Mouse (Mus musculus) Patski (cell line): ENCODE data around the gene Col27a1. TPM values are rescaled to one million over a fixed set of nuclear protein-coding genes. Genes with fewer than 3 reads are reported as not detected.

Experiments
- ATAC-seq: fragments of 100-300 bp; one replicate; pipeline ENCODE4 v1.8.0; 2021
- CTCF ChIA-PET: fragments of 350-600 bp; sonication (Branson Sonifier 250); formaldehyde crosslinking; loops from one replicate; lab custom pipeline; 2022; ENCODE audit warnings: inconsistent platforms; lab: Charles Lee
- POLR2A ChIA-PET: fragments of 350-600 bp; sonication (Branson Sonifier 250); formaldehyde crosslinking; loops from one replicate; lab custom pipeline; 2022; ENCODE audit warnings: antibody characterized with exemption, inconsistent platforms; lab: Charles Lee
- DNase-seq: peaks from one replicate; pipeline ENCODE4 v3.0.0-alpha.2; 2011; ENCODE audit warnings: low read depth, low spot score
- H3K27me3 ChIP-seq: fragments of 371-371 bp; one replicate; pipeline ENCODE4 v1.5.1; 2021
- CTCF ChIP-seq: fragments of 100-300 bp; IDR thresholded peaks from one replicate; pipeline ENCODE4 v1.5.1; 2021
- in situ Hi-C: fragments of 300-500 bp; cut with MboI; formaldehyde crosslinking; loops from 3 replicates; pipeline ENCODE4 v1.11.1; 2018; ENCODE audit warnings: low pct_unique_long_range_greater_than_20kb, mixed read lengths
- polyA plus RNA-seq: library from polyadenylated mRNA; unstranded; gene quantifications from one replicate; pipeline ENCODE4 v1.2.3, GENCODE M21; 2021

Col27a1 gene
- polyA plus RNA-seq, 1 experiment from 2014 or later: 4.2 TPM

GRCm38 (mm10) chr4:63199366-63199765 lies 14.4 kb upstream of the Col27a1 start:
- in situ Hi-C loops: no loop called here
- no peaks in the 10 kb centered on the region for H3K27me3 ChIP-seq
- TF ChIP-seq CTCF: no peak
- no peak for ATAC-seq
- DNase-seq: no peak
- ChIA-PET POLR2A (no interaction called here), CTCF (no interaction called here)

- ChIA-PET POLR2A (no interaction called here), CTCF (interaction anchor here (1.3 kb wide), 1 partner anchor 45 kb away, joined by 3 read pairs; no protein-coding TSS in a partner anchor)
- ATAC-seq: no peak
- TF ChIP-seq CTCF: no peak
- DNase-seq: no peak
- no peaks in the 10 kb centered on the region for H3K27me3 ChIP-seq
- in situ Hi-C loops: loop anchor here (5.0 kb wide), 1 partner anchor 37 kb away; no protein-coding TSS in a partner anchor
Measured at GRCm38 (mm10) chr4:63203874-63204273, 9.9 kb upstream of the Col27a1 start.

GRCm38 (mm10) chr4:63205583-63205982 lies 8.2 kb upstream of the Col27a1 start:
- DNase-seq: no peak
- H3K27me3 ChIP-seq: no peaks in the 10 kb centered on the region
- no peak for TF ChIP-seq CTCF
- in situ Hi-C loops: no loop called here
- no peak for ATAC-seq
- CTCF ChIA-PET: interaction anchor here (0.8 kb wide), 1 partner anchor 10 kb away, joined by 3 read pairs; no protein-coding TSS in a partner anchor
- POLR2A ChIA-PET: no interaction called here

- ChIA-PET POLR2A (no interaction called here), CTCF (interaction anchor here (1.2 to 3.6 kb wide), 15 partner anchors 10 to 108 kb away, joined by 3 to 20 read pairs (median 6); partner anchors contain the start of gene Kif12)
- in situ Hi-C loops: loop anchor here (5.0 kb wide), 1 partner anchor 92 kb away; no protein-coding TSS in a partner anchor
- H3K27me3 ChIP-seq: peaks cover 5% of the 10 kb centered on the region
- ATAC-seq (peak; percentile 31), DNase-seq (no peak)
- TF ChIP-seq CTCF: no peak
Measured at GRCm38 (mm10) chr4:63215185-63215992, 1.6 kb downstream of the Col27a1 start.

GRCm38 (mm10) chr4:63215993-63216531 lies 2.3 kb downstream of the Col27a1 start:
- DNase-seq (no peak), ATAC-seq (no peak)
- TF ChIP-seq CTCF: no peak
- CTCF ChIA-PET: interaction anchor here (1.2 to 3.6 kb wide), 10 partner anchors 11 to 103 kb away, joined by 3 to 20 read pairs (median 6); no protein-coding TSS in a partner anchor
- in situ Hi-C loops: loop anchor here (5.0 kb wide), 1 partner anchor 91 kb away; no protein-coding TSS in a partner anchor
- H3K27me3 ChIP-seq: peaks cover 5% of the 10 kb centered on the region
- POLR2A ChIA-PET: interaction anchor here (0.9 kb wide), 1 partner anchor 91 kb away, joined by 3 read pairs; no protein-coding TSS in a partner anchor

- TF ChIP-seq CTCF: no peak
- ChIA-PET CTCF (interaction anchor here (1.2 to 3.6 kb wide), 6 partner anchors 11 to 102 kb away, joined by 3 to 20 read pairs (median 8); no protein-coding TSS in a partner anchor), POLR2A (interaction anchor here (0.9 to 1.3 kb wide), 2 partner anchors 9 to 90 kb away, joined by 3 to 7 read pairs; no protein-coding TSS in a partner anchor)
- in situ Hi-C loops: loop anchor here (5.0 kb wide), 1 partner anchor 91 kb away; no protein-coding TSS in a partner anchor
- peaks cover 5% of the 10 kb centered on the region for H3K27me3 ChIP-seq
- no peak for DNase-seq
- ATAC-seq: no peak
Measured at GRCm38 (mm10) chr4:63216566-63216965, 2.8 kb downstream of the Col27a1 start.

GRCm38 (mm10) chr4:63217513-63217912 lies 3.7 kb downstream of the Col27a1 start:
- POLR2A ChIA-PET: interaction anchor here (1.3 kb wide), 1 partner anchor 8 kb away, joined by 7 read pairs; no protein-coding TSS in a partner anchor

GRCm38 (mm10) chr4:63219059-63219458 lies 5.3 kb downstream of the Col27a1 start:
- in situ Hi-C loops: loop anchor here (5.0 kb wide), 1 partner anchor 88 kb away; no protein-coding TSS in a partner anchor
- TF ChIP-seq CTCF: no peak
- ATAC-seq: no peak
- no peak for DNase-seq
- POLR2A ChIA-PET: no interaction called here
- peaks cover 5% of the 10 kb centered on the region for H3K27me3 ChIP-seq
- CTCF ChIA-PET: interaction anchor here (1.6 kb wide), 1 partner anchor 14 kb away, joined by 3 read pairs; no protein-coding TSS in a partner anchor

More at GRCm38 (mm10) chr4:63217513-63217912, 3.7 kb downstream of the Col27a1 start:
- peaks cover 5% of the 10 kb centered on the region for H3K27me3 ChIP-seq
- no peak for ATAC-seq
- no peak for DNase-seq
- no peak for TF ChIP-seq CTCF
- CTCF ChIA-PET: interaction anchor here (1.0 to 1.6 kb wide), 4 partner anchors 15 to 102 kb away, joined by 3 to 5 read pairs (median 4); no protein-coding TSS in a partner anchor
- in situ Hi-C loops: loop anchor here (5.0 kb wide), 1 partner anchor 90 kb away; no protein-coding TSS in a partner anchor

GRCm38 (mm10) chr4:63219635-63220034 lies 5.8 kb downstream of the Col27a1 start:
- no peak for ATAC-seq
- POLR2A ChIA-PET: no interaction called here

More at GRCm38 (mm10) chr4:63219635-63220034, 5.8 kb downstream of the Col27a1 start:
- in situ Hi-C loops: loop anchor here (5.0 kb wide), 1 partner anchor 88 kb away; no protein-coding TSS in a partner anchor
- TF ChIP-seq CTCF: no peak
- H3K27me3 ChIP-seq: no peaks in the 10 kb centered on the region
- DNase-seq: no peak
- CTCF ChIA-PET: no interaction called here
